Mouse (Mus musculus) ES-Bruce4 (cell line): Measurements from ENCODE around the gene Rilpl1. TPM values are rescaled to one million over a fixed set of nuclear protein-coding genes. Genes with fewer than 3 reads are reported as not detected.
A peak's percentile ranks its signal among the peaks of the same experiment; 100 is the strongest.
"Not testable (repeated sequence)": the region's sequence is repeated elsewhere in the genome, so short reads cannot be mapped to it uniquely, and the experiment has no call there.

ENCODE experiments used
- H3K27ac ChIP-seq: 2 replicates; pipeline ENCODE4 v1.5.1; 2012; ENCODE audit warnings: low read length, inconsistent platforms; ENCODE audit not compliant: insufficient read depth
- H3K27me3 ChIP-seq: 2 replicates; pipeline ENCODE4 v1.6.1; 2012; ENCODE audit warnings: mild to moderate bottlenecking, low read length, inconsistent platforms; ENCODE audit not compliant: control insufficient read depth, poor library complexity, insufficient read depth, severe bottlenecking
- H3K36me3 ChIP-seq: 2 replicates; pipeline ENCODE4 v1.6.1; 2012; ENCODE audit warnings: inconsistent platforms, mild to moderate bottlenecking, low read length, moderate library complexity; ENCODE audit not compliant: control insufficient read depth, poor library complexity, insufficient read depth, severe bottlenecking
- H3K4me1 ChIP-seq: one replicate; pipeline ENCODE4 v1.8.1; 2011; ENCODE audit warnings: low read length; ENCODE audit not compliant: control insufficient read depth, insufficient read depth
- H3K4me3 ChIP-seq: 2 replicates; pipeline ENCODE4 v1.5.1; 2011; ENCODE audit warnings: low read depth, mild to moderate bottlenecking, low read length
- H3K9ac ChIP-seq: 2 replicates; pipeline ENCODE4 v1.6.1; 2012; ENCODE audit warnings: low read depth, mild to moderate bottlenecking, inconsistent platforms; ENCODE audit not compliant: poor library complexity, severe bottlenecking
- H3K9me3 ChIP-seq: replicated peaks from 2 replicates; pipeline ENCODE4 v1.6.1; 2012; ENCODE audit warnings: mild to moderate bottlenecking, low read length, inconsistent platforms; ENCODE audit not compliant: control insufficient read depth, poor library complexity, insufficient read depth, severe bottlenecking
- CTCF ChIP-seq: IDR thresholded peaks from one replicate; pipeline ENCODE4 v1.8.1; 2011; ENCODE audit warnings: low read depth, low read length
- EP300 ChIP-seq: IDR thresholded peaks from 2 replicates; pipeline ENCODE4 v1.6.1; 2011; ENCODE audit warnings: low read depth, low read length; ENCODE audit not compliant: insufficient read depth
- POLR2A ChIP-seq: IDR thresholded peaks from one replicate; pipeline ENCODE4 v1.8.1; 2011; ENCODE audit warnings: low read length; ENCODE audit not compliant: insufficient read depth
- polyA plus RNA-seq: library from polyadenylated mRNA; stranded (reverse); fragments of >200 nt; gene quantifications from 2 replicates; pipeline ENCODE4 v1.2.4, GENCODE M21; 2011; ENCODE audit warnings: low read depth; ENCODE audit not compliant: missing spikeins, insufficient read depth, insufficient read length

Gene Rilpl1
- polyA plus RNA-seq, 1 experiment, result 18.0 TPM

- peaks cover 14% of the 10 kb centered on the region for H3K36me3 ChIP-seq
- no peaks in the 10 kb centered on the region for H3K27me3 ChIP-seq
- H3K27ac ChIP-seq, result no peak overlapping the region
- no peak overlapping the region for H3K9ac ChIP-seq
- no peaks in the 10 kb centered on the region for H3K9me3 ChIP-seq
- no peaks in the 10 kb centered on the region for H3K4me1 ChIP-seq
- no peak for TF ChIP-seq POLR2A
- no peak for TF ChIP-seq EP300
- TF ChIP-seq CTCF, result no peak
- 0 out of 2 replicates have a peak overlapping the region, but pooled peaks have one; percentile 7 for H3K4me3 ChIP-seq
Measured at GRCm38 (mm10) chr5:124553607-124554006, 22.4 kb upstream of the Rilpl1 start.

GRCm38 (mm10) chr5:124552558-124553307 lies 21.5 kb upstream of the Rilpl1 start, which contains the start of gene Ddx55:
TSS of gene Ddx55 (plus strand) at chr5:124552864.
- H3K9me3 ChIP-seq, result no peaks in the 10 kb centered on the region
- H3K27ac ChIP-seq, result peak within 1 kb of the TSS; percentile 42; the same call in 1 of the 2 replicates
- no peaks in the 10 kb centered on the region for H3K27me3 ChIP-seq
- H3K9ac ChIP-seq, result peak within 1 kb of the TSS; percentile 41
- H3K36me3 ChIP-seq, result peaks cover 21% of the 10 kb centered on the region
- H3K4me3 ChIP-seq, result peak within 1 kb of the TSS; percentile 77
- TF ChIP-seq POLR2A (peak; percentile 10), CTCF (peak; percentile 21), EP300 (no peak; the same call in 1 of the 2 replicates)
- no peaks in the 10 kb centered on the region for H3K4me1 ChIP-seq

GRCm38 (mm10) chr5:124552094-124552472 lies 20.9 kb upstream of the Rilpl1 start:
- Histone ChIP-seq H3K9ac (peak overlapping the region; percentile 15), H3K27me3 (no peaks in the 10 kb centered on the region), H3K36me3 (peaks cover 27% of the 10 kb centered on the region), H3K27ac (peak overlapping the region; percentile 42; the same call in 1 of the 2 replicates), H3K4me3 (no peak overlapping the region), H3K9me3 (no peaks in the 10 kb centered on the region), H3K4me1 (no peaks in the 10 kb centered on the region)
- TF ChIP-seq CTCF (no peak), POLR2A (no peak), EP300 (no peak)

GRCm38 (mm10) chr5:124551349-124552093 lies 20.3 kb upstream of the Rilpl1 start:
- H3K4me3 ChIP-seq, result peak overlapping the region; percentile 45; the same call in 1 of the 2 replicates
- H3K27ac ChIP-seq, result peak overlapping the region; percentile 42; the same call in 1 of the 2 replicates
- not testable (repeated sequence) for H3K4me1 ChIP-seq, H3K9me3 ChIP-seq, H3K27me3 ChIP-seq
- H3K36me3 ChIP-seq, result peaks cover 28% of the 10 kb centered on the region
- H3K9ac ChIP-seq, result peak overlapping the region; percentile 15

GRCm38 (mm10) chr5:124550737-124551136 lies 19.5 kb upstream of the Rilpl1 start:
- H3K4me3 ChIP-seq, H3K27me3 ChIP-seq, H3K4me1 ChIP-seq, H3K9me3 ChIP-seq, H3K9ac ChIP-seq, H3K27ac ChIP-seq: not testable (repeated sequence)
- peaks cover 35% of the 10 kb centered on the region for H3K36me3 ChIP-seq

- Histone ChIP-seq H3K36me3 (peaks cover 41% of the 10 kb centered on the region), H3K27me3 (no peaks in the 10 kb centered on the region), H3K4me3 (peak overlapping the region; percentile 98), H3K4me1 (peaks cover 4% of the 10 kb centered on the region), H3K9me3 (no peaks in the 10 kb centered on the region), H3K9ac (peak overlapping the region; percentile 92), H3K27ac (no peak overlapping the region)
- TF ChIP-seq CTCF (no peak), EP300 (no peak), POLR2A (no peak)
Measured at GRCm38 (mm10) chr5:124541602-124541973, 10.4 kb upstream of the Rilpl1 start.
